Mouse (Mus musculus) testis, adult 2 months (tissue): ENCODE measurements around the gene Baz2b. TPM values are rescaled to one million over a fixed set of nuclear protein-coding genes. Genes with fewer than 3 reads are reported as not detected.

Experiments used
- H3K27ac ChIP-seq: fragments of 200-500 bp; 2 replicates; pipeline ENCODE4 v1.5.1; 2012; ENCODE audit warnings: low read depth, low read length; ENCODE audit not compliant: control insufficient read depth, insufficient read depth
- H3K27me3 ChIP-seq: fragments of 200-500 bp; 2 replicates; pipeline ENCODE4 v1.6.1; 2012; ENCODE audit warnings: mild to moderate bottlenecking, low read length, moderate library complexity; ENCODE audit not compliant: control insufficient read depth, insufficient read depth
- H3K36me3 ChIP-seq: fragments of 200-500 bp; 2 replicates; pipeline ENCODE4 v1.6.1; 2012; ENCODE audit warnings: mild to moderate bottlenecking, low read length; ENCODE audit not compliant: control insufficient read depth, insufficient read depth
- H3K4me1 ChIP-seq: fragments of 200-500 bp; 2 replicates; pipeline ENCODE4 v1.6.1; 2012; ENCODE audit warnings: low read length; ENCODE audit not compliant: control insufficient read depth, insufficient read depth
- H3K4me3 ChIP-seq: fragments of 200-500 bp; 2 replicates; pipeline ENCODE4 v1.5.1; 2012; ENCODE audit warnings: low read depth, mild to moderate bottlenecking, low read length, moderate library complexity, mixed read lengths; ENCODE audit not compliant: control insufficient read depth
- CTCF ChIP-seq: fragments of 200-500 bp; IDR thresholded peaks from 2 replicates; pipeline ENCODE4 v1.5.1; 2012; ENCODE audit warnings: low read depth, mild to moderate bottlenecking, inconsistent platforms, low read length, moderate library complexity; ENCODE audit not compliant: control insufficient read depth, insufficient read depth, insufficient replicate concordance
- POLR2A ChIP-seq: fragments of 200-500 bp; IDR thresholded peaks from 2 replicates; pipeline ENCODE4 v1.6.1; 2012; ENCODE audit warnings: low read depth, mild to moderate bottlenecking, inconsistent platforms, low read length, moderate library complexity; ENCODE audit not compliant: control insufficient read depth
- polyA plus RNA-seq: library from polyadenylated mRNA; depleted of rRNA; stranded (reverse); fragments of >200 nt; gene quantifications from 2 replicates; pipeline ENCODE4 v1.2.3, GENCODE M21; 2012

Gene Baz2b
- polyA plus RNA-seq, 1 experiment: 20.0 TPM

DNA sequence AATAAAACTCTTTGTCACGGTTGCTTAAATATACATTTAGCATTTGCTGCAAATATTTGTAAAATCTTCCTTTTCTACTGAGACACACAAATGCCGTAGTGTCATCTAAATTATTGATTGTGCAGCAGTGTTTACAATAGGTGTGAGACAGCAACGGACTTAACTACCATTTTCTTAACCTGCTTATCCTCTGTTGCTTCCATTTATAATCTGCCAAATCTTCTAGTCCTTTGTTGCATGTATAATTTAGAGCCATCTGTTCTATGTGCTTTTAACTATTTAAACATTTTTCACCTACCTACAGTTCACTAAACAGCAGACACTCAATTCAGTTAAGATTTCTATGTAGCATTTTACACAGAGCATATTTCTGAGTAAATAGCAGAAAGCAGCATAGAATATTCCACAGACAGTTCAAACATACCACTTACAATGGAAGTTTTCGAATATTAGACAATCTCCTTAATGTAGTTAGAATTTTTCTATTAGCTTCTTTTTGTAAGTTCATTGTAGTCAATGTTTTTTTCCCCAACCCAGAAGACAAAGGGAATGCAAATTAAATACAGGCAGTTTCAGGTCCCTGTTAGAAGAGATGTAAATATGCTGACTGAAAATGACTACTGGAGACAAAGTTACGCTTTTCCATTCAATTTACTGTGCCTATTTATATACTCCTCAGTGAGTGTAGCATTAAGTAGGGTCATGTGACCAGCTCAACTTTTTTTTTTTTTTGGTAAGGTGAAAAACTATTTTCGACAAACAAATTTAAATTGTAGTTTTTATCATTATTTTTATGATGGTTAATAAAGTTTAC is 86.4 kb downstream of the Baz2b start:
- Histone ChIP-seq H3K27ac (no peak overlapping the region), H3K27me3 (no peaks in the 10 kb centered on the region), H3K4me3 (no peak overlapping the region), H3K4me1 (peaks cover 2% of the 10 kb centered on the region; the same call in 1 of the 2 replicates), H3K36me3 (no peaks in the 10 kb centered on the region)
- TF ChIP-seq POLR2A (no peak), CTCF (no peak)

DNA sequence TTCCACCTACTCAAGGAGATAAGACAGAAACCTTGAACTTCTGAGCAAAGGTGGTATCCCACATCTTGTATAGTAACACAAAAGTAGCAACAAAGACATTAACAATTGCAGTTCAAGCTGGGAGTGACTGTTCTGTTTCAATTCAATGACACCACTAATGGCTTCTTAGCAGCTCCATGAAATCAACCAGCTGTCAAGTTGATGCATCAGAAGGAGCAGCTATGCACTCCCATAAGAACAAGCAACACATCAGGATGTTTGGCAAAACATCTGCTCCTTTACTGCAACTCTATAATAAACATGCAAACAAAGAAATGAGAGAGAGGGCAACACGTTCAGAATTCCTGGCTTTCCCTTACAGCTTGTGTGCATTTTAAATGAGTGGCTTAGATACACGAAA is 87.5 kb downstream of the Baz2b start:
- Histone ChIP-seq H3K4me3 (no peak overlapping the region), H3K27ac (no peak overlapping the region), H3K36me3 (no peaks in the 10 kb centered on the region), H3K27me3 (no peaks in the 10 kb centered on the region), H3K4me1 (peaks cover 2% of the 10 kb centered on the region; the same call in 1 of the 2 replicates)
- no peak for TF ChIP-seq CTCF
- no peak for TF ChIP-seq POLR2A

DNA sequence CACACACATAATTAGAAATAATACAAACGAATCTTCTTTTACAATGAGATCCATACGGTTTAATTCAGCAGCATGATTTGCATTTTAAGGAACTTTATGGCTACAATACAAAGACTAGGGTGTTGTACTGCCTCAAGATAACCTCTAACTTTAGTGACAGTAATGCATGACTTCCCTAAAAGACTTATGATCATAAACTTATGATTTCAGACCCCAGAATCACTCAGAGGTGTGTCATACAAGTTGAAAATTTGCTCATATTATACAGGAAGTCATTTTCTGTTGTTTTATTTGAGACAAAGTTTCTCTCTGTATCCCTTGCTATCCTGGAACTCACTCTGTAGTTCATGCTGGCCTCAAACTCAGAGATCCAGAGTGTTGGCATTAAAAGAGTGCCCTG is 89.0 kb downstream of the Baz2b start:
- Histone ChIP-seq H3K27me3 (no peaks in the 10 kb centered on the region), H3K36me3 (no peaks in the 10 kb centered on the region), H3K27ac (no peak overlapping the region), H3K4me1 (no peaks in the 10 kb centered on the region; the same call in 1 of the 2 replicates), H3K4me3 (no peak overlapping the region)
- TF ChIP-seq POLR2A (no peak), CTCF (no peak)

DNA sequence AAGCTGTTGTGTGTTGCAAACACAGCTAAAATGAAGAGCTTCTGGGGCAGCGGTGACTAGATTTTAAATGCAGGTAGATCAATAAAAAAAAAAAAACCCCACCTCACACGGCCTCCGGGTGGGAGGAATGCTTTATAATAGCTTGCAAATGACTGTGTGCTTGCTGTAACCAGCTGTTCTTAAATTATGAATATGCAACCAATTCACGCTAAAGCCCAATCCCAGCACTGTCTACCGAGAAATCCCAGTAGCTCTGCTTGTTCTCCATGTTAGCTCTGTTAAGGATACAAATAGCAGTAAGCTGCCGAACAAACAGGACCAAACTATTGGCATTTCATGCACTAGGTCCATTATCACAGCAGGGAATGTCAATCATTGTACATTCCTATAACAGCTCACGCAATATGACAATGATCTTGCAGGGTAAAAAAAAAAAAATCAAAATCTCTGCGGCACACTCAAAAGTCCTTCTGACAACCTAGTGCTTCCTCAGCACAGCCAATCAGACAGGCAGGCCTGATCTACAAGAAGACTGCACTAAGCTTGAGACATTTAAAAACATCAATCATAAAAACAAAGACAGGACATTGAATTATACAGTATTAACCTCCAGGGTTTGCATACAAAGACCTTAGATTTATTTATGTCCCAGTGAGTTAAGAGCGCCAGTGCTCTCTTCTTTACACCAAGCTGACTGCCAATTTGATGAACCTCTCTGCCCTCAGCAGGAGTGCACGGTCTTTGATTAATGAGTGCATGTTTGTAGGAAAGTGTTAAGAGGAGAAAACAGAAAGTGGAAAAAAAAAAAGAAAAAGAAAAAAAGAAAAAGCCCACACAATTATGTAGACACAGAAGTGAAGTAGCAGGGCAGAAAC is 90.7 kb downstream of the Baz2b start:
- Histone ChIP-seq H3K4me1 (no peaks in the 10 kb centered on the region), H3K4me3 (no peak overlapping the region), H3K36me3 (no peaks in the 10 kb centered on the region), H3K27me3 (no peaks in the 10 kb centered on the region), H3K27ac (no peak overlapping the region)
- TF ChIP-seq CTCF: no peak
- no peak for TF ChIP-seq POLR2A

DNA sequence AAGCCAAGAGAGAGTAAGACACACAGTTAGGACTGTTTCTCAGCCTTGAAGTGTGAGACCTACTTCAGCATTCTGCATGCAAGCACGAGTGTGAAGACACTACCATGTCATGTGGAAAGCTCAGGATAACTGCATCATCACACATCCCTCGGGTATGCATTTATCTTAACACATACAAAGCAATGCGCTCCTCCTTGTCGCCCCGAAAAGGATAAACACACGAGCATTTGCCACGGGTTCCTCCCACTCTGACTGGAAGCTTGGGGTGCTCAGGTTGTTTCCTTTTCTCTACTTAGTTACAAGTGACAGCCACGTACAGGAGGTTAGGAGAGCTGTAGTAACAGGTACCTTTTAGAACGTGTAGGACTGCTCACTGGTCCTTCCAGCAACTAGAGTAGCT is 91.8 kb downstream of the Baz2b start:
- Histone ChIP-seq H3K27me3 (no peaks in the 10 kb centered on the region), H3K4me1 (no peaks in the 10 kb centered on the region), H3K4me3 (no peak overlapping the region), H3K27ac (no peak overlapping the region), H3K36me3 (no peaks in the 10 kb centered on the region)
- TF ChIP-seq CTCF (no peak), POLR2A (no peak)

DNA sequence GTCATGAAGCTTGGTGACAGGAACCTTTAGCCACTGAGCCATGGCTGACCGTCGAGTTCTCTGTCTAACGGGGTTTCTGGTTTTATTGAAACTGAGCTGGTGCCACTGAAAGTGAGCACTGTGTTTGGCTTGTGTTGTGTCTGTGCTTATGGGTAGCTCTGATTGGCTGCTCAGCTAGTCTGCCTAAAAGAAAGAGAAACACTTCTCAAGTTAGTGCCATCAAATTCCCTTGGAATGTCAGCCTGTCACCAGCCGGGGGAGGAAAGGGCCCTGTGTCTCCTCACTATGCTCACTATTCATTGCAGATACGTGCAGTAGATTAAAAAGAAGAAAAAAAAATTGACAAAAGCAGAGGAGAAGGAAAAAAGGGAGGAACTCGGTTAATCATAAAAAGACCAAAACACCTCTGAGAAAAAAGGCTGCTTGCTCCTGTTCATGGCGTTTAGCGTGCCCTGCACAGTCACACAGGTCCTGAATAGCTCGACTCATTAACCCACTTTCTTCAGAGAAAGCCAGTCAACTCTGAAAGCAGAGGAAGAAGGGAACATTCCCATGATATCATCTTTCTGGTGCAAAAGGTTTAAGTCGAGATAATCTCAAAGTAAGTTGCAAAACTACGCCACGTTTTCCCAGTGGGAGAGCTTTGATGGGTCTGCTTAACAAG is 93.6 kb downstream of the Baz2b start:
- Histone ChIP-seq H3K36me3 (no peaks in the 10 kb centered on the region), H3K27me3 (no peaks in the 10 kb centered on the region), H3K4me1 (no peaks in the 10 kb centered on the region), H3K4me3 (no peak overlapping the region), H3K27ac (no peak overlapping the region)
- TF ChIP-seq POLR2A (no peak), CTCF (no peak)

DNA sequence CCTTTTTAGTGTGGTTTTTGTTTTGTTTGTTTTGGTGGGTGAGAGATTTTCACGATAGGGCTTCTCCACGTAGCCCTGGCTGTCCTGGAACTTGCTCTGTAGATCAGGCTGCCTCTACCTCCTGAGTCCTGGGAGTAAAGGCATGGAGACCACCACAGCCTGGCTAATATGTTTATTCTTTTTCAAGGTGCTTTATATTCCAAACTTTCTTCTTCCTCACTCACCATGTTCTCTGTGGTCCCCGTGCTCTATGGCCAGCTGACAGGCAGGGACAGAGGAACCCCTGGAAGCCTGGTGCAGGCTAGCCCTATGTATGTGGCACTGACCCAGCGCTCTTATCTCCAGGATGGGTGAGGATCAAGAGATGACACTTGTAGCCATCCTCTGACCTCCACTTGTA is 94.7 kb downstream of the Baz2b start:
- H3K36me3 ChIP-seq: no peaks in the 10 kb centered on the region
- no peaks in the 10 kb centered on the region for H3K4me1 ChIP-seq
- H3K27me3 ChIP-seq: no peaks in the 10 kb centered on the region
- H3K4me3 ChIP-seq: no peak overlapping the region
- no peak overlapping the region for H3K27ac ChIP-seq
- TF ChIP-seq POLR2A: no peak
- no peak for TF ChIP-seq CTCF
